Mouse (Mus musculus) thymus, adult 2 months (tissue): ENCODE measurements around the gene Adam30.

ENCODE experiments used
- CTCF ChIP-seq: fragments of 200-500 bp; IDR thresholded peaks from 2 replicates; pipeline ENCODE4 v1.5.1; 2012; ENCODE audit warnings: mild to moderate bottlenecking, control low read depth, low read length, moderate library complexity, borderline replicate concordance; ENCODE audit not compliant: control insufficient read depth, poor library complexity, insufficient read depth; ENCODE audit errors: extremely low read depth
- POLR2A ChIP-seq: fragments of 200-500 bp; IDR thresholded peaks from 2 replicates; pipeline ENCODE4 v1.6.1; 2012; ENCODE audit warnings: mild to moderate bottlenecking, low read length, control low read depth, moderate library complexity; ENCODE audit not compliant: control insufficient read depth, poor library complexity, insufficient read depth; ENCODE audit errors: extremely low read depth

GRCm38 (mm10) chr3:98149881-98150280 lies 10.5 kb upstream of the Adam30 start:
- TF ChIP-seq CTCF (no peak), POLR2A (no peak)
